Mouse (Mus musculus): Measurements from ENCODE around the gene Nfasc. TPM values are rescaled to one million over a fixed set of nuclear protein-coding genes. Genes with fewer than 3 reads are reported as not detected.

Nfasc gene
- polyA plus RNA-seq, 1 experiment from 2014 or later = 26.9 TPM

DNA sequence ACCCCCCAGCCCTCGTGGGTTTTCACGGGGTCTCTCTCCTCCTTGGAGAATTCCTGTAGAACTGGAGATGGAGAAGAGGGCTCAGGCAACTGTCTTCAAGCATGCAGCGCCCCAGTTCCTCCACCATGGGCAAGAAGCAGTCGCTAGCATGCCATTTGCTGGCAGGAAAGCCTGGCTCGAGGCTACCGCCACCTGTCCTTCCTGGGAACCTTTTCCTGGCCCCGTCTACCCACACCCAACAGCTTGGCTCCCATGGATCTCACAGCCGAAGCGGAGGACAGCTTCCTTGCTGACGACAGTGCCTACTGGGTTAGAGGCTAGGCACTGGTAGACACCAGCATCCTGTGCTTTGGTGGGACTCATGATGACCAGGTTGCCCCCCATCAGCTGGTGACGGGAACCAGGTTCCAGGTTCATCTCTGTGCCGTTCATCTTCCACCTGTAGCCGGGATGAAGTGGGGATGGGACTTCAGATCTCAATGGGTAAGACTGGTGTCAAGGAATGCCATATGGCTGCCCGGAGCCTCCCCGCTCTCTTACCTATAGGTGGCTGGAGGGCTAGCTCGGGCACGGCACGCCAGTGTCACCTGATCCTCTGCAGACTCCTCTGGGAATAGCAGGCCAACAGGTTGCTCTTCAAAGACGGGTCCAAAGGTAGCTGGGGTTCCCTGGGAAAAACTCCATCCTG, 212.8 kb downstream of the Nfasc start:
- Histone ChIP-seq H3K9ac (ENCODE audit: low read length) (no peak overlapping the region), H3K9me3 (replicated peaks; ENCODE audit: control insufficient read depth, low read length) (no peaks in the 10 kb centered on the region), H3K27ac (ENCODE audit: low read depth, low read length) (no peak overlapping the region), H3K27me3 (replicated peaks; ENCODE audit: control insufficient read depth, insufficient read depth, low read length) (no peaks in the 10 kb centered on the region), H3K4me3 (ENCODE audit: low read depth, low read length) (no peak overlapping the region), H3K4me2 (ENCODE audit: low read length) (no peak overlapping the region), H3K4me1 (ENCODE audit: control insufficient read depth, insufficient read depth, low read length) (peaks cover 12% of the 10 kb centered on the region), H3K36me3 (ENCODE audit: control insufficient read depth, insufficient read depth, low read length) (peaks cover 34% of the 10 kb centered on the region)
- 93% methylated on average over 19 of the region's 19 CpGs for WGBS
- ATAC-seq = no peak
- no peak for DNase-seq (ENCODE audit: low spot score)

DNA sequence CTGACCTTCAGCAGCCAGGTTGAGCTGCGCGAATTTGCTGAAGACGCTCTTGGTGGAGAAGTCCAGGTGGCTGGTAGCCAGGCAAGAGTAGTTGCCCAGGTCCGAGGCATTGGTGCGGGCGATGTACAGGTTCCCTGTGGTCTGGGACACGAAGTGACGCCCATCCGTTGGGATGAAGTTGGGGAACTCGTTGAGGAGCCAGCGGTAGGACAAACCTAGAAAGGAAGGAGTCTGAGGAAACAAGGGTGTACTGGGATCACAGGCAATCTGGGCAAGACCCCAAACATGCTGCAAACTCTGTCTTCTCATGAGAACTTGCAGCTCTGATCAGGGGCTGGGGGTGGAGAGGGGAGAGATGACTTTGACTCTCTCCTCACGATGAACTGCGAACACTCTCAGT, 213.5 kb downstream of the Nfasc start:
- Histone ChIP-seq H3K27me3 (replicated peaks; ENCODE audit: control insufficient read depth, insufficient read depth, low read length) (no peaks in the 10 kb centered on the region), H3K27ac (ENCODE audit: low read depth, low read length) (no peak overlapping the region), H3K9me3 (replicated peaks; ENCODE audit: control insufficient read depth, low read length) (no peaks in the 10 kb centered on the region), H3K4me1 (ENCODE audit: control insufficient read depth, insufficient read depth, low read length) (peaks cover 12% of the 10 kb centered on the region), H3K9ac (ENCODE audit: low read length) (no peak overlapping the region), H3K36me3 (ENCODE audit: control insufficient read depth, insufficient read depth, low read length) (peaks cover 30% of the 10 kb centered on the region), H3K4me2 (ENCODE audit: low read length) (no peak overlapping the region), H3K4me3 (ENCODE audit: low read depth, low read length) (no peak overlapping the region)
- 96% methylated on average over 13 of the region's 13 CpGs for WGBS
- ATAC-seq = no peak
- no peak for DNase-seq (ENCODE audit: low spot score)

DNA sequence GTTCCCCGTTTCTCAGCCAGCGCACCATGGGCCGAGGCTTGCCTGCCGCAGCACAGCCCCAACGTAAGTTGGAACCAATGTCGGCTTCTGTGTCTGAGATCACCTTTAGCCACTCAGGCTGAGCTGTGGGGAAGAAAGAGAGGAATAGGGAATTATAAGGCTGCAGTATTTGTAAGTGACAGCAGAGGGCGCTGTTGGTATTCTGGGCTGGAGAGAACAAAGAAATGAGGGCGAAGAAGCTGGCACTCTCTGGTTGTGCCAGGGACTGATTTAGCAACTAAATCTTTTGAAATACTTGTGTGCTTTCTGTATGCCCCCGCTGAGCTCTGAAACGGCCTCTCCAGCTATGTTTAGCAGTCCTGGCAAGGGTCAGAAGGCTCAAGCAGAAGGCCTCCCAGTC, 215.8 kb downstream of the Nfasc start:
- Histone ChIP-seq H3K36me3 (ENCODE audit: control insufficient read depth, insufficient read depth, low read length) (peaks cover 31% of the 10 kb centered on the region), H3K27ac (ENCODE audit: low read depth, low read length) (peak overlapping the region; percentile 65), H3K4me1 (ENCODE audit: control insufficient read depth, insufficient read depth, low read length) (peaks cover 11% of the 10 kb centered on the region), H3K4me3 (ENCODE audit: low read depth, low read length) (no peak overlapping the region), H3K9ac (ENCODE audit: low read length) (peak overlapping the region; percentile 53), H3K9me3 (replicated peaks; ENCODE audit: control insufficient read depth, low read length) (no peaks in the 10 kb centered on the region), H3K4me2 (ENCODE audit: low read length) (no peak overlapping the region), H3K27me3 (replicated peaks; ENCODE audit: control insufficient read depth, insufficient read depth, low read length) (no peaks in the 10 kb centered on the region)
- WGBS = 5% methylated on average over 10 of the region's 10 CpGs
- peak; percentile 94 for DNase-seq (ENCODE audit: low spot score)
- ATAC-seq = peak; percentile 72

DNA sequence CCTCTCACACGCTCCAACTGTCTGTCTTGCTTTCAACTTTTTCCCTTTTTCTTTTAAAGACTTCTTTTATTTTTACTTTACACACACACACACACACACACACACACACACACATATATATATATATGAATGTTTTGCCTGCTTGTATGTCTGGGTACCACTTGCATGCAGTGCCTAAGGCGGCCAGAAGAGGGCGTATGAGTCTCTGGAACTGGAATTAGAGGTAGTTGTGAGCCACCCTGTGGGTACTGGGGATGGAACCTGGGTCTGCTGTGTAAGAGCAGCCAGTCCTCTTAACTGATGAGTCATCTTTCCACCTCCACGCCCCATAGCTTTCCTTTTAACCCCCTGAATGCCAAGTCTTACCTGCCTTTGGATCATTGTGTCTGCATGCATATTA, 217.7 kb downstream of the Nfasc start:
- H3K4me2 ChIP-seq (ENCODE audit: low read length) = no peak overlapping the region
- peaks cover 33% of the 10 kb centered on the region for H3K36me3 ChIP-seq (ENCODE audit: control insufficient read depth, insufficient read depth, low read length)
- H3K9ac ChIP-seq (ENCODE audit: low read length) = no peak overlapping the region
- no peaks in the 10 kb centered on the region for H3K27me3 ChIP-seq (replicated peaks; ENCODE audit: control insufficient read depth, insufficient read depth, low read length)
- DNase-seq (ENCODE audit: low spot score) = no peak
- WGBS = 40% methylated on average over 4 of the region's 4 CpGs
- no peaks in the 10 kb centered on the region for H3K9me3 ChIP-seq (replicated peaks; ENCODE audit: control insufficient read depth, low read length)
- 0 out of 2 replicates have a peak, but pooled peaks cover 3% of the 10 kb centered on the region for H3K4me1 ChIP-seq (ENCODE audit: control insufficient read depth, insufficient read depth, low read length)
- ATAC-seq = no peak
- H3K4me3 ChIP-seq (ENCODE audit: low read depth, low read length) = no peak overlapping the region
- H3K27ac ChIP-seq (ENCODE audit: low read depth, low read length) = no peak overlapping the region

DNA sequence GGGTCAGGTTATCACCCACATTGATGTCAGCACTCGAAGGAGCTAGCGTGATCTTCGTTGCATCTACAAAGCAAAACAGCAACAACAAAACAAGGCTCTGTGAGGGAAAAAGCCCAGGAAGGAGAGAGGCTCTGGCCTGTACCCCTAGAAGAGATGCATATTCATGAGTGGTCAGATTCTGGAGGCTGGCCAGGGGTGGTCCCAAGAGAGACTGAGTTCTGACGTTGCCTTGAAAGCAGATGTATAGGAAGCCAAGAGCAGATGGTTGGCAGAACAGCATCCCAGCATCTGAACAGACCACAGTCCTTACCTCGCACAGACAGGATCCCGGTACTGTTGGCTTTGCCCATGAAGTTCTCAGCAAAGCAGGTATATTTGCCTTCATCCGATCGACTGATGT, 218.5 kb downstream of the Nfasc start:
- DNase-seq (ENCODE audit: low spot score) (no peak), ATAC-seq (peak; percentile 14; the same call in 1 of the 2 replicates)
- whole genome bisulfite sequencing = 76% methylated on average over 8 of the region's 8 CpGs
- Histone ChIP-seq H3K9me3 (replicated peaks; ENCODE audit: control insufficient read depth, low read length) (no peaks in the 10 kb centered on the region), H3K27me3 (replicated peaks; ENCODE audit: control insufficient read depth, insufficient read depth, low read length) (no peaks in the 10 kb centered on the region), H3K4me1 (ENCODE audit: control insufficient read depth, insufficient read depth, low read length) (0 out of 2 replicates have a peak, but pooled peaks cover 3% of the 10 kb centered on the region), H3K9ac (ENCODE audit: low read length) (no peak overlapping the region), H3K4me2 (ENCODE audit: low read length) (no peak overlapping the region), H3K27ac (ENCODE audit: low read depth, low read length) (no peak overlapping the region), H3K4me3 (ENCODE audit: low read depth, low read length) (no peak overlapping the region), H3K36me3 (ENCODE audit: control insufficient read depth, insufficient read depth, low read length) (peaks cover 41% of the 10 kb centered on the region)

DNA sequence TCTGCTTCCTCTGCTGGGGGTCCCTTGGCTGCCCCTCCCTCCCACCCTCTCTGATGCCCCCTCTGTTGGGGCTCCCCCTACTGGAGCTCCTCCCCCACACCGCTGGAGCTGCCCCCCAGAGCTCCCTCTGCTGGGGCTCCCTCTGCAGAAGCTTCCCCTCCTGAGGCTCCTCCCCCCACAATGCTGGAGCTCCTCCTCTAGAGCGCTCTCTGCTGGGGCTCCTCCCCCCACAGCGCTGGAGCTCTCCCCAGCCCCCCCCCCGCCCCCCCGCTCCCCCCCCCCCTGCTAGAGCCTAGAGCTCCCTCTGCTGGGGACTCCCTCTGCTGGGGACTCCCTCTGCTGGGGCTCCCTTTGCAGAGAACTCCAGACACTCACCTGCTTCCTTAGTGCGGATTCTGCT, 220.8 kb downstream of the Nfasc start:
- H3K4me2 ChIP-seq (ENCODE audit: low read length) = no peak overlapping the region
- no peak overlapping the region for H3K27ac ChIP-seq (ENCODE audit: low read depth, low read length)
- H3K27me3 ChIP-seq (replicated peaks; ENCODE audit: control insufficient read depth, insufficient read depth, low read length) = no peaks in the 10 kb centered on the region
- no peaks in the 10 kb centered on the region for H3K4me1 ChIP-seq (ENCODE audit: control insufficient read depth, insufficient read depth, low read length)
- H3K4me3 ChIP-seq (ENCODE audit: low read depth, low read length) = no peak overlapping the region
- WGBS = 29% methylated on average over 2 of the region's 6 CpGs
- no peaks in the 10 kb centered on the region for H3K9me3 ChIP-seq (replicated peaks; ENCODE audit: control insufficient read depth, low read length)
- no peak overlapping the region for H3K9ac ChIP-seq (ENCODE audit: low read length)
- DNase-seq (ENCODE audit: low spot score) = peak; percentile 72
- H3K36me3 ChIP-seq (ENCODE audit: control insufficient read depth, insufficient read depth, low read length) = peaks cover 49% of the 10 kb centered on the region
- ATAC-seq = peak; percentile 42; the same call in 1 of the 2 replicates

DNA sequence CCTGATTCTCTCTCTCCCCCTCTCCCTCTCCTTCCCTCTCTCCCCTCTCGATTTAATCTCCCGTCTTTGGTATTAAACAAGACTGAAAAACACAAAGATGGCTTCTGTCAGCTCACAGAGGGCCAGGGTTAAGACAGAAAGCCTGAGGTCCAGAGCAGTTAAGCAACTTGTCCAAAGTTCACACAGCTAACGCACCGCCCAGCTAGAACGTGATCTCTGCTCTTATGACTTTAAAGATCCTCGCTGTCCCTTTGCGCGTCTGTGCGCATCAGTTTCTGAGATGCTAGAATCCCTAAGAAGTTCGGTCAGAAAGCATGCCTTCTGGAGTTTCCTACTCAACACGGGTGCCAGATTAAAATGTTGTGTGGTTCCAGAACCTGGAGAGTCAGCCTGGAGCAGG, 221.9 kb downstream of the Nfasc start:
- WGBS = 89% methylated on average over 11 of the region's 11 CpGs
- Histone ChIP-seq H3K9me3 (replicated peaks; ENCODE audit: control insufficient read depth, low read length) (no peaks in the 10 kb centered on the region), H3K27ac (ENCODE audit: low read depth, low read length) (no peak overlapping the region), H3K4me3 (ENCODE audit: low read depth, low read length) (no peak overlapping the region), H3K36me3 (ENCODE audit: control insufficient read depth, insufficient read depth, low read length) (peaks cover 54% of the 10 kb centered on the region), H3K27me3 (replicated peaks; ENCODE audit: control insufficient read depth, insufficient read depth, low read length) (no peaks in the 10 kb centered on the region), H3K9ac (ENCODE audit: low read length) (no peak overlapping the region), H3K4me2 (ENCODE audit: low read length) (no peak overlapping the region), H3K4me1 (ENCODE audit: control insufficient read depth, insufficient read depth, low read length) (no peaks in the 10 kb centered on the region)
- ATAC-seq = no peak
- no peak for DNase-seq (ENCODE audit: low spot score)

GRCm38 (mm10) chr1:132518621-132519020, 223.0 kb downstream of the Nfasc start:
- H3K27me3 ChIP-seq (replicated peaks; ENCODE audit: control insufficient read depth, insufficient read depth, low read length) = no peaks in the 10 kb centered on the region
- ATAC-seq (no peak), DNase-seq (ENCODE audit: low spot score) (no peak)
- H3K4me3 ChIP-seq (ENCODE audit: low read depth, low read length) = no peak overlapping the region
- no peaks in the 10 kb centered on the region for H3K4me1 ChIP-seq (ENCODE audit: control insufficient read depth, insufficient read depth, low read length)
- H3K9me3 ChIP-seq (replicated peaks; ENCODE audit: control insufficient read depth, low read length) = no peaks in the 10 kb centered on the region
- H3K4me2 ChIP-seq (ENCODE audit: low read length) = no peak overlapping the region
- no peak overlapping the region for H3K27ac ChIP-seq (ENCODE audit: low read depth, low read length)
- 87% methylated on average over 18 of the region's 18 CpGs for WGBS
- no peak overlapping the region for H3K9ac ChIP-seq (ENCODE audit: low read length)
- peaks cover 56% of the 10 kb centered on the region for H3K36me3 ChIP-seq (ENCODE audit: control insufficient read depth, insufficient read depth, low read length)

DNA sequence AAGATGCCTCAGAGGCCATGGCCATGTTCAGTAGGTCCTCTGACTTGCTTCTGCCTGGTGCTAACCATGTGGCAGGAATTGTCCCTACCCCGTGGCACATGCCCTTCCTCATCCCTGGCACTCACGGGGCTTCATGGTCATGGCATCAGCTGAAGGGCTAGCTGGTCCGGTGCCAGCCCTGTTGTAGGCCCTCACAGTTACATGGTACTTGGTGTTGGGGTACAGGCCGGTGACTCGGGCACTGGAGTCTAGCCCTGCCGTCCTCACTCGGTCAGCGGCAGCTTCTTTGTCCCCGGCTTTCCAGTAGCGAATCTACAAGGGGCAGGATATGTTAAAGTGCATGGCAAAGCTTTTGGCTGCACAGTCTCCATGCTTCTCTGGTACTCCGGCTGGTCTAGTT, 224.8 kb downstream of the Nfasc start:
- H3K4me2 ChIP-seq (ENCODE audit: low read length) = no peak overlapping the region
- peaks cover 44% of the 10 kb centered on the region for H3K36me3 ChIP-seq (ENCODE audit: control insufficient read depth, insufficient read depth, low read length)
- H3K4me3 ChIP-seq (ENCODE audit: low read depth, low read length) = no peak overlapping the region
- DNase-seq (ENCODE audit: low spot score) (no peak), ATAC-seq (no peak)
- WGBS = 91% methylated on average over 11 of the region's 11 CpGs
- H3K27me3 ChIP-seq (replicated peaks; ENCODE audit: control insufficient read depth, insufficient read depth, low read length) = no peaks in the 10 kb centered on the region
- no peak overlapping the region for H3K27ac ChIP-seq (ENCODE audit: low read depth, low read length)
- H3K4me1 ChIP-seq (ENCODE audit: control insufficient read depth, insufficient read depth, low read length) = no peaks in the 10 kb centered on the region
- H3K9ac ChIP-seq (ENCODE audit: low read length) = no peak overlapping the region
- no peaks in the 10 kb centered on the region for H3K9me3 ChIP-seq (replicated peaks; ENCODE audit: control insufficient read depth, low read length)
